Mouse (Mus musculus) MEL-GATA-1-ER (cell line): ENCODE measurements around the gene Neurod2.

Experiments used
- DNase-seq: peaks from one replicate; pipeline ENCODE4 v3.0.0-alpha.2; 2012; ENCODE audit warnings: low read depth; ENCODE audit errors: extremely low read depth

The Neurod2 gene

DNA sequence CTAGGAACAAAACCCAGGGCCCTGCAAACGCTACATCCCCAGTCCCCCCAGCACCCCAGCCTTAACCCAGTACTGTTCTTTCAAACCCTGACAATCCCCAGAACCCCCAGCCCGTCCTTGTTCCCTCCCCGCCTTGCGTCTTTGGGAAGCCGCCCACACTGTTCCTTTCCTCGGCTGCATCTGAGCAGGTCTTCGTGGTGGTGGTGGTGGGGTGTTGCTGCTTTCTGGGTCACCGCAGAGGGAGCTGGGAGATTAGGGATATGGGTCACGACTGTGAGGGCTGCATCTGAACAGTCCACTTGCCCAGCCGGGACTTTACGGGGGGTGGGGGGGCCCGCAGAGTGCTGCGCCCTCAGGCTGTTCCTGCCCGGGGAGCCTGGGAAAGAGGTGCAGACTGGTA lies 25.0 kb upstream of the Neurod2 start:
- no peak for DNase-seq

- no peak for DNase-seq
These were observed 24.3 kb upstream of the Neurod2 start for GRCm38 (mm10) chr11:98353651-98354211.

DNA sequence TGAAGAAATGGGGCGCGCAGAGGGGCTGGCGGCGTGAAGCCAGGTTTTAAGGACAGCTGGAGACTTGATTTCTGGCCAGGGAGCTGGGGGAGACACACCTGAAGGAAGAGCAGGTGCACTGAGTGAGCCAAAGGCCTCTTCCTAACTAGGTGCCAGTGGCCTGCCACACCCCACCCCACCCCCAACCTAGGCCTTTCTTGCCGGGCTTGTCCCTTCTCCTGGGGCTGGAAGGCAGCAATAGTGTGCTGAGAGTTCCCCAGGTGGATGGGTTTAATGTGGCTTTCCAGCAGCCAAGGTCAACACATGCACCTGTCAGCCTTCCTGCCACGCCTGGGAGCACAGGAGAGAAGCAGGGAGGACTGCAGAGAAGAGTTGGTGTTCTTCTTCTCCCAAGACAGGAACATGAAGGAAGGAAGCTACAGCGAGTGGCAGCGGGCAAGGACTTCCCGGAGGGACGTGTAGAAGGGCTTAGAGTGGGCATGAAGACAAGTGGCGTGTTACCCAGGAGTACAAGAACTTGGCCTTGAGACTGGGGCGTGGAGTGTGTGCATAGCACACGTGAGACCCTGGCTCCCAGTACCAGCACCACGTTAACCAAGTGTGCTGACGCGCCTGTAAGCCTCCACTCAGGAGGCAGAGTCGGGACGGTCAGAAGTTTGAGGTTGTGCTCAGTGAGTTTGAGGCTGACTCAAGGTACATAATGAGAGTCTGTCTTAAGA lies 23.0 kb upstream of the Neurod2 start:
- no peak for DNase-seq

GRCm38 (mm10) chr11:98349308-98349707 lies 19.9 kb upstream of the Neurod2 start:
- no peak for DNase-seq

- DNase-seq, result peak; percentile 79
These were observed 18.9 kb upstream of the Neurod2 start, which contains the start of gene Ppp1r1b for GRCm38 (mm10) chr11:98348083-98348961. TSS of gene Ppp1r1b (plus strand) at chr11:98348404.

DNA sequence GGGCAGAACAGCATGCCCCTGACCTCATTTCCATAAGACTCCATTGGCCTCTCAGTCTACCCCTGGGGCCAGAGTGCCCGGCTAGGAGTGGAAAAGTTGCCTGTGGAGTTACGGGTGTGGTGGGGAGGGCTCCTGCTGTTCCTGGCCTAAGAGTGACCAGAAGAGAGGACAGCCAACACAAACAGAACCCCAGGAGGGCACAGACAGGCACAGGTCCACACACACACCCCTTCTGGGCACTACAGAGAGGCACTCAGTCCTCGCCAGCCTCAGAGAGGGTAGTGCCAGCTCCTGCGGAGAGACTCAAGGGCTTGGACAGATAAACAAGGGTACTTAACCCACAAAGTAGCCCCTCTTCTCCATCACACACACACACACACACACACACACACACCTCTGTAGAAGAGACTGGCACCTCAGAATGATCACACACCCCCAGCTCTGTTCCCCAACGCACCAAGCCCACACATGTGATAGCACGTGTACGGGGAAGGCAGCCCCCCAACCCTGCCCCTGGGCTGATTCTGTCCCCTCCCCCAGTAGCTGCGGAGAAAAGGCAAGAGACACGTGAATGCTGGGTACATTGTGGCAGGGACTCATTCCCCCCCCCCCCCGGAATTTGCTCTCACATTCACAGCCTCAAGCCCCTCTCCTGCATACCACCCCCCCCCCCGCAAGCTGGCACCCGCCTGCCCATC lies 18.1 kb upstream of the Neurod2 start:
- no peak for DNase-seq

DNA sequence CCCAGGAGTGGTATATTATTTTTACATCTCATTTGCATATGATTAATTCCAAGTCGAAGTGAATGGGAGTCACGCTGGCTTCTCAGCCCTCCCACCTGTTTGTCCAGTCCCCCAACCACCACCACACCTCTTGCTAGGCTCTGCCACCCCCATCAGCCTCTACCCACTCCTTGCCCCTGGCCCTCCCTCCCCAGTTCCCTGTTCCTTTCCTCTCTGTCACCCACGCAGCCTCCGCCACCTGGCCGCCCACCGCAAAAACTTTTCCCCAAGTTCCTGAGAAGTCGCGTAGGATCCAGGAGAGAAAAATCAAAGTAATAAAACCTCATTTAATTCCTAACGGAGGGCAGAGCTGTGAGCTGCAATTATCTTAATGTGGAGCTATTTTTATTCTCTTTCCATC lies 16.7 kb upstream of the Neurod2 start:
- no peak for DNase-seq

DNA sequence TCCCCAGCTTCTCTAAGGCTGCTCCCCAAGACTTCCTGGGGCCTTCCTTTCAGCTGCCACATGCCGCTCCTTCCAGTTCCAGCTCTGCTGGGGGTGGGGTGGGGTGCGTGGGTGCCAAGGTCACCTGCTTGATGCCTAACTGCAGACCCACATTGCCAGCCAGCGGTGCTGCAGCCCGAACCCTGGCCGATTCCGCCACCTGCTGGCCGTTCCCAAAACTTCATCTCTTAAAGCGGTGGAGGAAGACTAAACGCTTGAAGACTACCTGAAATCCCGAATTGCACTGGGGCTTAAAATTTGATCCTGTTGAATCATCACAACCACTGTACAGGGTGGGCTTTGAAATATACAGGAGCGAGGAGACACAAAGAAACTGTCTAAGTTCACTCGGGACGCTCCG lies 15.8 kb upstream of the Neurod2 start:
- DNase-seq, result peak; percentile 54

GRCm38 (mm10) chr11:98342000-98342945 lies 12.8 kb upstream of the Neurod2 start:
- peak; percentile 75 for DNase-seq

GRCm38 (mm10) chr11:98341174-98341573 lies 11.7 kb upstream of the Neurod2 start:
- DNase-seq, result no peak

DNA sequence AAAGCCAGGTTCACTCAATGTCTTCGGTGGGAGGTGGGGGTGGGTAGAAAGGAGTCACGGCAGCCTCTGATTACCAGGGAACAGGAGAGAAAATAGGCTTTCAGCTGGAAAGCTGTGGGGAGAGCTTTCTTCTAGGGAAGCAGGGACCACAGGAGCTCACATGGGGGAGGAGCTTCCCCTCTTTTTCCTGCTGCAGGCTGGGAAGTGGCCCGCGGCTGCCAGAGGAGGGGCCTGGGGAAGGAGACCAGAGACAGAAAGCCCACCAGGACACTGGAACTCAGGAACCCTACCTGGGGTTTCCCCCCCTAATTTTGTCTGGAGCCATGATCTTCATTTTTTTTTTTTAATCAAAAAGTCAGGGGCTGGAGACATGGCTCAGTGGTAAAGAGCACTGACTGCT lies 11.1 kb upstream of the Neurod2 start:
- DNase-seq, result no peak

DNA sequence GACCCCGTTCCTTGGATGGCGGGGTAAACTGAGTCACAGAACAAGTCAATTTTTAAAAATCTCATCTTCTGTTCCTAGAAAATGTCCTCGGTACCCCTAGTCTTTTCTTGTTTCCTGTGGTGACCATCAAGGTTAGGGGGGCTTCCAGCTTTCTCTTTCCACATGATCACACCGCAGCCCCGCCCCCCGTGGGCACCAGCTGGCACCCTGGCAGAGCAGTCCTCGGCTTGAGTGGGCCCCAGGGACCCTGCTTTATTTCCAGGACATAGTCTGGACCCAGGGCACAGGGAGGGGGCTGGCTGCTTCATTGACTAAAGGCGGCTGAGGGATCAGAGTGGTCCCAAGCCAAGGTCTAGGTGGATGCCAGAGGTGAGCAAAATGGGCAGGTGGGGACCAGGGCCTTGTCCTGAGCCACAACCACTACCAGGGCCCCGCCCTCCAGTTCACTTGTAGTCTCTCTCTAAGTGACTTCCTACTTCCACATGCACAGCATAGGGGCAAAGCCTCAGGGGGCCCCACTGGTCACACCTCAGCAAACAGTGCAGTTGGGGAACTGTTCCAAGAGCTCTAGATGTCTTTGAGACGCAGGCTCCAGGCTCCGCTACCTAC lies 10.3 kb upstream of the Neurod2 start:
- DNase-seq, result no peak

DNA sequence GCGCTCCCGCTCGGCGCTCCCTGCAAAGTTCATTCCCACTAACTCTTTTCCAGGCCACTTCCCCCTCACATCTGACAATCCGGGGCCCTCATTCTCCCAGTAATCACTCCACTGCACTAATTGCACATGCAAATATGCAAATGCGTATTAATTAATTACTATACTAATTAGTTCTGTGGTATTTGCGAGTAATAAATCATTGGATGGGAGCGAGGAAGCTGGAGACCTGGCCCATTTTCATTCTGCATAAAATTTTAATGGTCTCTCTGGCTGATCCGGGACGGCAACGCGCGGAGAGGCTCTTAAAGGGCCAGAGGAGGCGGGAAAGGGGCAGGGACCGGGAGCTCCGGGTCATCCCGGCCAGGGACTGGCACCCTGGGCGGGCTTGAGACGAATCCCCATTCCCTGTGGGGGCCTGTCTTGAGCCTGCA lies 9.6 kb upstream of the Neurod2 start:
- DNase-seq, result no peak

- DNase-seq, result no peak
These were observed 9.1 kb upstream of the Neurod2 start for GRCm38 (mm10) chr11:98338507-98338961.

GRCm38 (mm10) chr11:98336245-98337107 lies 7.0 kb upstream of the Neurod2 start:
- no peak for DNase-seq

DNA sequence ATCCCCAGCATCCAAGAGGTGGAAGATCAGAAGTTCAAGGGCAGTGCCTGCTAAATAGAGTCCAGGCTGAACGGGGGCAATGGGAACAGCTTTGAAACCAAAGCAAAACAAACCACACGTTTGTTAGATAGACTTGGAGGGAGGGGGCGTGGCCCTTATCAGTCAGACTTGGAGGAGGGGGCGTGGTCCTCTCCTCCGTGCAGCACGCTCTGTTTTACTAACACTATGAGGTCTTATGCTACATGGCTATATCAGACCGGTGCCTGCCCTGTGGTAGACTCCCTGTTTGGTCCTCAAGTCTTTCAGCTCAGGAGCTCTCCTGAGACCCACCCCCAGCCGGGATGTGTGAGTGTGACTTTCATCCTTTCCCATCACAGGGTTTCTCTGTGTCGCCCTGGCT lies 5.8 kb upstream of the Neurod2 start:
- peak; percentile 33 for DNase-seq

DNA sequence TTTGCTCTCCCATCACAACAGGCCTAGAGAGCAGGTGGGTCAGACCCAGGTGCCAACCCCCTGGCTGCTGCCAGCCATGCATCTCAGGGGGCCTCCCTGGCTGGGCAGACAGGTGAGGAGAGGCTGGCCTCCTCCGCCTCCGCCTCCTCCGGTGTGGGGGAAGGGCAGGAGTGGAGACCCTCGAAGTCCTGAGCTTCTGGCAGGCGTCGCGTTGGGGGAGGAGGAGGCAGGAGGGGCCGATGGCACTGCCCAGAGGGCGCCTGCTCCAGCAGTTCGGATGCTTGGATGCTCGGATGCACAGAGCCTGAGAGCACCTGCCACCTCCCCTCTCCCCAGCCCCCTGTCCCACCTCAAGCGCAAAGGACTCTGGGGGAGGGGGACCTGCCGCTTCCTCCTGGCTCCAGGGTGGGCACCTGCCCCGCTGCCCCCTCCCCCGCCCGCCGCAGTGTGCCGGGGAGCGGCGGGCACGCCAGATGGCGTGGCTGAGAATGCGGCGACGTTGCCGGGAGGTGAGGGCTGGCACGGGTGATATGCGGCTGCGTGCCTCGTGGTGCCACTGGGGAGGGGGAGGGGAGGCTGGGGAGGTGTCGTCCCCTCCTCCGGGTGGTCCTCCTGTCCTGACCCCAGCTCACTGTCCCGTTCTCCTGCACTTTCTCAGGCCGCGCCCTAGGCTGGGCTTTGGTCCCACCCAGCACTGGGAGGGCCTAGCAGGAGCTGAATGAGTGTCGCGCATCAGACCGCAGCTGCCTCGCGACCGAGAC lies 4.7 kb upstream of the Neurod2 start:
- DNase-seq, result no peak

GRCm38 (mm10) chr11:98333263-98333696 lies 3.8 kb upstream of the Neurod2 start:
- no peak for DNase-seq
